Mouse (Mus musculus) liver, embryonic 14.5 days (tissue): Measurements from ENCODE around the gene Carmil1. TPM values are rescaled to one million over a fixed set of nuclear protein-coding genes. Genes with fewer than 3 reads are reported as not detected.
A peak's percentile ranks its signal among the peaks of the same experiment; 100 is the strongest.

Experiments
- ATAC-seq: fragments of 200-750 bp; cut with Nextera tagmentation; 2 replicates; pipeline ENCODE4 v1.8.0; 2017; ENCODE audit warnings: moderate number of reproducible peaks, mild to moderate bottlenecking, moderate library complexity; ENCODE audit not compliant: insufficient read depth
- DNase-seq, 3 experiments: peaks; one replicate each; pipeline ENCODE4 v3.0.0-alpha.2; 2012 to 2013; ENCODE audit warnings: low read depth in 3 of 3, low spot score in 3 of 3
- H3K27ac ChIP-seq: fragments of 300-500 bp; sonication (generic); 2 replicates; pipeline ENCODE4 v1.5.1; 2014; ENCODE audit warnings: moderate library complexity, mild to moderate bottlenecking, control low read depth, inconsistent platforms
- H3K27me3 ChIP-seq: fragments of 300-500 bp; sonication (generic); 2 replicates; pipeline ENCODE4 v1.6.1; 2014; ENCODE audit warnings: mild to moderate bottlenecking, low read length, moderate library complexity; ENCODE audit not compliant: control insufficient read depth, insufficient read depth
- H3K36me3 ChIP-seq: fragments of 300-500 bp; sonication (generic); replicated peaks from 2 replicates; pipeline ENCODE4 v1.6.1; 2014; ENCODE audit warnings: low read depth; ENCODE audit not compliant: control insufficient read depth, insufficient read depth
- H3K4me1 ChIP-seq, 2 experiments: fragments of 200-500 bp in 1 of 2; fragments of 300-500 bp in 1 of 2; sonication (generic) in 1 of 2; replicated peaks; 2 replicates each; pipeline ENCODE4 v1.6.1; 2012 to 2014; ENCODE audit warnings: antibody characterized with exemption in 1 of 2, inconsistent platforms in 1 of 2, low read length in 1 of 2; ENCODE audit not compliant: control insufficient read depth in 2 of 2, insufficient read depth in 2 of 2
- H3K4me2 ChIP-seq: fragments of 300-500 bp; sonication (generic); 2 replicates; pipeline ENCODE4 v1.6.1; 2014; ENCODE audit warnings: low read depth, mild to moderate bottlenecking, control low read depth, moderate library complexity
- H3K4me3 ChIP-seq, 2 experiments: fragments of 200-500 bp in 1 of 2; fragments of 300-500 bp in 1 of 2; sonication (generic) in 1 of 2; 2 replicates each; pipeline ENCODE4 v1.5.1; 2012 to 2014; ENCODE audit warnings: low read depth in 2 of 2, low read length in 2 of 2, mild to moderate bottlenecking in 2 of 2, control low read depth in 1 of 2, inconsistent platforms in 1 of 2, moderate library complexity in 1 of 2; ENCODE audit not compliant: insufficient read depth in 1 of 2
- H3K9ac ChIP-seq: fragments of 300-500 bp; sonication (generic); replicated peaks from 2 replicates; pipeline ENCODE4 v1.6.1; 2014; ENCODE audit warnings: mild to moderate bottlenecking, control low read depth, moderate library complexity
- H3K9me3 ChIP-seq: fragments of 300-500 bp; sonication (generic); 2 replicates; pipeline ENCODE4 v1.6.1; 2016; ENCODE audit warnings: low read length, mixed read lengths; ENCODE audit not compliant: control insufficient read depth
- CTCF ChIP-seq: IDR thresholded peaks from 2 replicates; pipeline ENCODE4 v1.5.1; 2016; ENCODE audit warnings: antibody characterized with exemption, low read depth, control low read depth
- EP300 ChIP-seq: IDR thresholded peaks from 2 replicates; pipeline ENCODE4 v1.6.1; 2016; ENCODE audit warnings: antibody characterized with exemption, low read depth
- WGBS: fragments of 180-500 bp; shearing (Covaris S2); extraction: QIAGEN DNeasy Blood & Tissue Kit; methylation state at CpG from one replicate; pipeline ENCODE4 v1.1.7; 2014; ENCODE audit not compliant: insufficient replicate concordance; 5-methylcytosine and 5-hydroxymethylcytosine counted together
- polyA plus RNA-seq, 2 experiments: library from polyadenylated mRNA; depleted of rRNA in 1 of 2; stranded (reverse) in 1 of 2; unstranded in 1 of 2; fragments of >200 nt; fragmentation: Nextera tagmentation in 1 of 2; extraction: Ambion mirVana in 1 of 2; gene quantifications; 2 replicates each; pipeline versions ENCODE4 v1.2.1 to v1.2.3; 2012 to 2014

Carmil1 gene
- polyA plus RNA-seq, 2 experiments, result 1.8 to 4.2 TPM

GRCm38 (mm10) chr13:24135282-24136230, 145.0 kb downstream of the Carmil1 start:
- Histone ChIP-seq H3K4me1 (peaks cover 0 to 5% of the 10 kb centered on the region in 2 experiments; a peak in 1 of 4 replicates), H3K9me3 (no peaks in the 10 kb centered on the region), H3K27me3 (no peaks in the 10 kb centered on the region), H3K36me3 (no peaks in the 10 kb centered on the region), H3K27ac (no peak overlapping the region), H3K4me3 (no peak overlapping the region), H3K4me2 (no peak overlapping the region), H3K9ac (no peak overlapping the region)
- no peak for TF ChIP-seq EP300
- peak; percentile 23; the same call in 1 of the 2 replicates for TF ChIP-seq CTCF
- 65% methylated on average over 21 of the region's 21 CpGs for WGBS
- no peak for DNase-seq
- ATAC-seq, result peak; percentile 47; the same call in 1 of the 2 replicates

- Histone ChIP-seq H3K4me2 (no peak overlapping the region), H3K4me1 (peaks cover 0 to 5% of the 10 kb centered on the region in 2 experiments; a peak in 1 of 4 replicates), H3K27me3 (no peaks in the 10 kb centered on the region; the same call in 1 of the 2 replicates), H3K9me3 (no peaks in the 10 kb centered on the region), H3K27ac (no peak overlapping the region), H3K9ac (no peak overlapping the region), H3K4me3 (no peak overlapping the region), H3K36me3 (no peaks in the 10 kb centered on the region)
- TF ChIP-seq CTCF, result no peak
- no peak for TF ChIP-seq EP300
- DNase-seq (no peak), ATAC-seq (no peak)
- 51% methylated on average over 3 of the region's 3 CpGs for WGBS
These were observed 147.7 kb downstream of the Carmil1 start for GRCm38 (mm10) chr13:24132866-24133265.

- H3K36me3 ChIP-seq, result no peaks in the 10 kb centered on the region
- 50% methylated on average over 5 of the region's 5 CpGs for WGBS
- no peaks in the 10 kb centered on the region for H3K9me3 ChIP-seq
- H3K4me3 ChIP-seq, result no peak overlapping the region
- TF ChIP-seq CTCF (no peak), EP300 (no peak)
- H3K9ac ChIP-seq, result no peak overlapping the region
- H3K27me3 ChIP-seq, result no peaks in the 10 kb centered on the region; the same call in 1 of the 2 replicates
- ATAC-seq (no peak), DNase-seq (no peak)
- H3K27ac ChIP-seq, result no peak overlapping the region
- no peak overlapping the region for H3K4me2 ChIP-seq
- peaks cover 0 to 2% of the 10 kb centered on the region in 2 experiments; a peak in 1 of 4 replicates for H3K4me1 ChIP-seq
These were observed 149.3 kb downstream of the Carmil1 start for GRCm38 (mm10) chr13:24131319-24131718.

- WGBS, result 50% methylated on average over 2 of the region's 2 CpGs
- TF ChIP-seq CTCF (no peak), EP300 (no peak)
- no peak for ATAC-seq
- H3K9ac ChIP-seq, result no peak overlapping the region
- no peak for DNase-seq
- no peaks in the 10 kb centered on the region for H3K36me3 ChIP-seq
- no peaks in the 10 kb centered on the region; the same call in 1 of the 2 replicates for H3K27me3 ChIP-seq
- no peak overlapping the region for H3K4me2 ChIP-seq
- H3K27ac ChIP-seq, result no peak overlapping the region
- peaks cover 0 to 2% of the 10 kb centered on the region in 2 experiments; a peak in 1 of 4 replicates for H3K4me1 ChIP-seq
- H3K9me3 ChIP-seq, result no peaks in the 10 kb centered on the region
- no peak overlapping the region for H3K4me3 ChIP-seq
These were observed 149.9 kb downstream of the Carmil1 start for GRCm38 (mm10) chr13:24130741-24131140.

- Histone ChIP-seq H3K36me3 (no peaks in the 10 kb centered on the region), H3K4me3 (no peak overlapping the region), H3K27ac (no peak overlapping the region), H3K4me2 (no peak overlapping the region), H3K9ac (no peak overlapping the region), H3K27me3 (no peaks in the 10 kb centered on the region; the same call in 1 of the 2 replicates), H3K4me1 (no peaks in the 10 kb centered on the region), H3K9me3 (no peaks in the 10 kb centered on the region)
- WGBS, result 81% methylated on average over 1 of the region's 1 CpGs
- no peak for DNase-seq
- no peak for ATAC-seq
- TF ChIP-seq EP300 (no peak), CTCF (no peak)
These were observed 151.9 kb downstream of the Carmil1 start for GRCm38 (mm10) chr13:24128731-24129130.
